Mouse (Mus musculus): Measurements from ENCODE around the gene Gpam. TPM values are rescaled to one million over a fixed set of nuclear protein-coding genes. Genes with fewer than 3 reads are reported as not detected.

Gene Gpam
- polyA plus RNA-seq, 1 experiment from 2014 or later = 29.4 TPM

DNA sequence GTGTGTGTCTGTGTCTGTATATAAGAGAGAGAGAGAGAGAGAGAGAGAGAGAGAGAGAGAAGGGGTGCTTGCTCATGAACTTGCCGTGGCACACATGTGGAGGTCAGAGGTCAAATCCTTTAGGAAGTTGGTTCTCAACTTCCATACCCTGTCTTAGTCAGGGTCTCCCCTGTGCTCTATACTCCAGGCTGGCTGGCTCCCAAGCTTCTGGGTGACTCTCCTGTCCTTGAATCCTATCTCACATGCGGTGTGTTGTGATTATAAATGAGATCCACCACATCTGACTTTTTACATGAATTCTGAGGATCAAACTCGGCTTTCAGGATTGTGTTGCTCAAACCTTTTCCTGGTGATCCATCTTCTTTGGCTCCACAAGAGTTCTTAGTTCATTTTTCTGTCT is 5.4 kb upstream of the Gpam start:
- DNase-seq = no peak
- no peak for ATAC-seq (ENCODE audit: insufficient read depth)
- H3K27ac ChIP-seq (ENCODE audit: low read depth) = no peak overlapping the region
- H3K4me1 ChIP-seq (ENCODE audit: insufficient read depth) = peaks cover 10% of the 10 kb centered on the region
- H3K9me3 ChIP-seq (ENCODE audit: low read depth, low read length) = no peaks in the 10 kb centered on the region
- H3K36me3 ChIP-seq (ENCODE audit: insufficient read depth) = no peaks in the 10 kb centered on the region
- H3K9ac ChIP-seq = no peak overlapping the region
- no peaks in the 10 kb centered on the region for H3K27me3 ChIP-seq (ENCODE audit: insufficient read depth, low read length)
- H3K4me2 ChIP-seq = no peak overlapping the region
- H3K4me3 ChIP-seq (ENCODE audit: low read depth, low read length) = no peak overlapping the region
- 64% methylated on average over 3 of the region's 3 CpGs for WGBS
- no peak for TF ChIP-seq CTCF (IDR thresholded peaks at IDR 0.05; ENCODE audit: low read depth)

DNA sequence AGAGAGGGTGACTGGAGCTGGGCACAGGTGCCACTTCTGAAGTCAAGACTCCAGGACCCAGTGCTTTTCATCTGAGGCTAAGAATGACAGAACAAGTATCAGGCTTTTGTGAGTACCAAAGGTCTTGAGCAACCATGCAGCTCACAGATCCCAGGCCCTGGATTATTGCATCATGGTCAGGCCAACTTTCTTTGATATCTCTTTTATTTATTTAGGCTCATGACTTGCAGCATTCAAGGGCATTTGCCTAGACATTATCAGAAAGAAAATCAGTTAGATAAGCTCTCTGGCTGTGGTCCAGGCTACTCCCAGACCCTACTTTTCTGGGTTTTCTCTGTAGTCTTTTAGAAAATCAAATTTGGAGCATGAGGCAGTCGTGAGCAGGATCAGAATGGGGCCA is 4.7 kb upstream of the Gpam start:
- H3K27ac ChIP-seq (ENCODE audit: low read depth) = no peak overlapping the region
- no peaks in the 10 kb centered on the region for H3K9me3 ChIP-seq (ENCODE audit: low read depth, low read length)
- no peak for TF ChIP-seq CTCF (IDR thresholded peaks at IDR 0.05; ENCODE audit: low read depth)
- WGBS = 35% methylated on average over 1 of the region's 1 CpGs
- peaks cover 3% of the 10 kb centered on the region for H3K4me1 ChIP-seq (ENCODE audit: insufficient read depth)
- no peak overlapping the region for H3K4me3 ChIP-seq (ENCODE audit: low read depth, low read length)
- H3K36me3 ChIP-seq (ENCODE audit: insufficient read depth) = no peaks in the 10 kb centered on the region
- H3K9ac ChIP-seq = no peak overlapping the region
- H3K27me3 ChIP-seq (ENCODE audit: insufficient read depth, low read length) = no peaks in the 10 kb centered on the region
- no peak overlapping the region for H3K4me2 ChIP-seq
- DNase-seq (no peak), ATAC-seq (ENCODE audit: insufficient read depth) (no peak)

DNA sequence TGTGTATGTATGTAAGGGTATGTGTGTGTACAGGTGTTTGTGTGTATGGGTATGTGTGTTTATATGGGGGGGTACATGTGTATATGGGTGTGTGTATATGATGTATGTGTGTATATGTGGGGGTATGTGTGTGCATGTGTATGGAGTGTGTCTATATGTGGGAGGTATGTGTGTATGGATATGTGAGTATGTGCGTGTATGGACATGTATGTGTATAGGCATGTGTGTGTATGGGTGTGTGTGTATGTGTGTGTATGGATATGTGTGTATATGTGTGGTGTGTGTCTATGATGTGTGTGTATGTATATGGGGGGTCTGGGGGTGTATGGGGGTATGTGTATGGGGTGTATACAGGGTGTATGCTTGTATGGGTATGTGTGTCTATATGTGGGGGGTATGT is 1.4 kb upstream of the Gpam start:
- no peak overlapping the region for H3K9ac ChIP-seq
- no peaks in the 10 kb centered on the region for H3K9me3 ChIP-seq (ENCODE audit: low read depth, low read length)
- no peak overlapping the region for H3K4me2 ChIP-seq
- TF ChIP-seq CTCF (IDR thresholded peaks at IDR 0.05; ENCODE audit: low read depth) = no peak
- H3K27ac ChIP-seq (ENCODE audit: low read depth) = no peak overlapping the region
- DNase-seq (no peak), ATAC-seq (ENCODE audit: insufficient read depth) (no peak)
- H3K27me3 ChIP-seq (ENCODE audit: insufficient read depth, low read length) = no peaks in the 10 kb centered on the region
- H3K4me3 ChIP-seq (ENCODE audit: low read depth, low read length) = no peak overlapping the region
- WGBS = 100% methylated on average over 1 of the region's 1 CpGs
- H3K4me1 ChIP-seq (ENCODE audit: insufficient read depth) = no peaks in the 10 kb centered on the region
- no peaks in the 10 kb centered on the region for H3K36me3 ChIP-seq (ENCODE audit: insufficient read depth)

DNA sequence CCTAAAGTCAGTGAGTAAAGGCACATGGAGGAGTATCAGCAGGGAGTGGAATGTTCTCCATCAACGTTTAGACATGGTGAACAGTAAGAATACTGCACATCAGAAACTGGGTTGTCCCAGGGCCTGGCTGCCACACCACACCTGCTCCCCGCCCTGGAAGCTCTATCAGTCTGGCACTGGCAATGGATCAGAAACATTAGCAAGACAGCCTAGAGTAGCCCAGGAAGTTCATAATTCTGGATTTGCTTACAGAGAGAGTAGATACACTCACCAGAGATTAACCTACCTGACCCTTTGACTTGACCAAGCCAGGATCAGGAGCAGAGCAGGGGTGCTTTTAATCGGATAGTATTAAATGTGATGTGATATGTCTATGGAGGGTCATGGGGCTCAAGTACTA is 1.6 kb downstream of the Gpam start:
- H3K9ac ChIP-seq = no peak overlapping the region
- 79% methylated on average over 3 of the region's 3 CpGs for WGBS
- no peaks in the 10 kb centered on the region for H3K36me3 ChIP-seq (ENCODE audit: insufficient read depth)
- no peak overlapping the region for H3K4me3 ChIP-seq (ENCODE audit: low read depth, low read length)
- H3K27me3 ChIP-seq (ENCODE audit: insufficient read depth, low read length) = no peaks in the 10 kb centered on the region
- H3K27ac ChIP-seq (ENCODE audit: low read depth) = no peak overlapping the region
- no peak for TF ChIP-seq CTCF (IDR thresholded peaks at IDR 0.05; ENCODE audit: low read depth)
- DNase-seq = no peak
- H3K4me1 ChIP-seq (ENCODE audit: insufficient read depth) = no peaks in the 10 kb centered on the region; the same call in 1 of the 2 replicates
- no peaks in the 10 kb centered on the region for H3K9me3 ChIP-seq (ENCODE audit: low read depth, low read length)
- ATAC-seq (ENCODE audit: insufficient read depth) = no peak
- no peak overlapping the region for H3K4me2 ChIP-seq

DNA sequence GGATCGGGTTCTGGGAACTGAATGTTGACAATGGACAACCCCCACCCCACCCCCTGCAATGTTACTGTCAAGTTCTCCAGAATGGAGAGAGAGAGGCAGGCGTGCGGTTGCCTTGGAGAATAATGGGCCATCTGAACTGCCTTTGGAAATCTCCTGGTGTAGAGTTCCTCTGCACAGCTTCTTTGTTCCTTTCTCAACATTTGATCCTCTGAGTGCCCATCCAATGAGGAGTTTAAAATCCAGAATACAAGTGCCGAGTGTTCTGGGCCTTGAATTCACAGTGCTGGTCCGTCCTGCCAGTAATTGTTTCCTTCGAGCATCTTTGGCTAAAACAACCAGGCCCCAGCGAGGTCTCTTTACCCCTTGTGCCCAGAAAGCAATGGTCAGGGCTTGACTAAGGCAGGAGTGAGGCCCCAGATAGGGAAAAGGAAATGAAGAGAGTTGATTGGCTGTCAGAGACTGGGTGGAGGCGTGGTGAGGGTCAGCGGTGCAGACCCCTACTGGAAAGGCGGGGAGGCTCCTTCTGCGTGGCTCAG is 4.0 kb downstream of the Gpam start:
- no peak overlapping the region for H3K9ac ChIP-seq
- 58% methylated on average over 11 of the region's 11 CpGs for WGBS
- no peak overlapping the region for H3K4me3 ChIP-seq (ENCODE audit: low read depth, low read length)
- H3K27ac ChIP-seq (ENCODE audit: low read depth) = no peak overlapping the region
- DNase-seq = no peak
- H3K27me3 ChIP-seq (ENCODE audit: insufficient read depth, low read length) = no peaks in the 10 kb centered on the region
- TF ChIP-seq CTCF (IDR thresholded peaks at IDR 0.05; ENCODE audit: low read depth) = no peak
- H3K9me3 ChIP-seq (ENCODE audit: low read depth, low read length) = no peaks in the 10 kb centered on the region
- peak; percentile 38; the same call in 1 of the 2 replicates for ATAC-seq (ENCODE audit: insufficient read depth)
- H3K4me1 ChIP-seq (ENCODE audit: insufficient read depth) = no peaks in the 10 kb centered on the region; the same call in 1 of the 2 replicates
- H3K36me3 ChIP-seq (ENCODE audit: insufficient read depth) = no peaks in the 10 kb centered on the region
- H3K4me2 ChIP-seq = no peak overlapping the region

DNA sequence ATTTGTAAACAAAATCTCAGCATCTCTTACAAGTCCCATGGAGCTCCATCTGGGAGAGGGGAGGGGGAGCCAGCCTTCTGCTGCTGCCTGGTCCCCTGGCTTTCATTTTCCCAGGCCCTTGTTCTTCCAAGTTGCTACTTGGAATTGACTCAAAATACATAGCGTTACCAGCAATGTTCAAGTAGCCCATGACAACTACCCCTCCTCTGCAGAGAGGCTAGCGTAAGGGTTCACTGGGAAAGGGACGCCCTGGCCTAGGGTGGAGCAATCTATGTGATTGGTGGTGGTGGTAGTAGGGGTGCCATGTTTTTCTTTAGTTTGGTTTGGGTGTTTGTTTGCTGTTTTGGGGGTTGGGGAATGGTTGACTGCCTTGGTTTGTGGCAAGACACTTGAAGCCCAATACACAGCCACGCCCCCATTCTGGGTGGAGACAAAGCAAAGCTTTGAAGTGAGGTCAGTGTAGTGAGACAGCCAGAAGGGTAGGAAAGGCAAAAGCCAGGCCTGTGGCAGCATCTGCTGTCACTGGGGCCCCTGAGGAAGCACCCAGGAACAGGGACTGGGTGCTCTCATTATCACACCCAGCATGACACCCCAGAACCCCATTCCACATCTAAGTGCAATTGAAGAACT is 4.6 kb downstream of the Gpam start:
- WGBS = 71% methylated on average over 4 of the region's 4 CpGs
- Histone ChIP-seq H3K9me3 (ENCODE audit: low read depth, low read length) (no peaks in the 10 kb centered on the region), H3K4me1 (ENCODE audit: insufficient read depth) (no peaks in the 10 kb centered on the region; the same call in 1 of the 2 replicates), H3K4me3 (ENCODE audit: low read depth, low read length) (no peak overlapping the region), H3K36me3 (ENCODE audit: insufficient read depth) (no peaks in the 10 kb centered on the region), H3K27ac (ENCODE audit: low read depth) (no peak overlapping the region), H3K27me3 (ENCODE audit: insufficient read depth, low read length) (no peaks in the 10 kb centered on the region), H3K4me2 (no peak overlapping the region), H3K9ac (no peak overlapping the region)
- TF ChIP-seq CTCF (IDR thresholded peaks at IDR 0.05; ENCODE audit: low read depth) = no peak
- DNase-seq (peak; percentile 44), ATAC-seq (ENCODE audit: insufficient read depth) (peak; percentile 28; the same call in 1 of the 2 replicates)

DNA sequence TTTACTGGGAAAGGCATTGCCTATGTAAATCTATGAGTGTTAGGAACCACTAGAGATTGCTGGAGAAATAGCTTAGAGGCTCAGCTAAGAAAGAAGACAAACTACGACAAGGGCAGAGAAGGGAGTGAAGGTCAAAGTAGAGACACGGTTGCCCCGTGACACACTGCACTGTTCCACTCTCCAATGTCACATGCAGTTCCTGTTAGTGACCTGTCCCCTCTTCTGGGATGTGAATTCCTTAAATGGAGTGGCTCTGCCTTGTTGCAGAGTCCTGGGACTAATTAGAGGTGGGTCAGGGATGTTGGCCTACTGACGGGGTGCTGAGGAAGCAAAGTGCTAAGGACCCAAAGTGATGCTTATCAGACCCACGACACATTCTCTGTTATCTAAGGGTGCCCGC is 5.2 kb downstream of the Gpam start:
- no peak overlapping the region for H3K27ac ChIP-seq (ENCODE audit: low read depth)

More for the DNA sequence above, 5.2 kb downstream of the Gpam start:
- Histone ChIP-seq H3K4me3 (ENCODE audit: low read depth, low read length) (no peak overlapping the region), H3K27me3 (ENCODE audit: insufficient read depth, low read length) (no peaks in the 10 kb centered on the region), H3K9ac (no peak overlapping the region), H3K4me2 (no peak overlapping the region), H3K36me3 (ENCODE audit: insufficient read depth) (no peaks in the 10 kb centered on the region), H3K4me1 (ENCODE audit: insufficient read depth) (no peaks in the 10 kb centered on the region; the same call in 1 of the 2 replicates), H3K9me3 (ENCODE audit: low read depth, low read length) (no peaks in the 10 kb centered on the region)
- no peak for DNase-seq
- TF ChIP-seq CTCF (IDR thresholded peaks at IDR 0.05; ENCODE audit: low read depth) = no peak
- ATAC-seq (ENCODE audit: insufficient read depth) = no peak
- 51% methylated on average over 6 of the region's 6 CpGs for WGBS

All from lung, embryonic 14.5 days (tissue).